Mouse (Mus musculus) myocyte (in vitro differentiated cells): ENCODE measurements around the gene Alpk3.

Source experiments
- MAX ChIP-seq: IDR thresholded peaks from one replicate; pipeline ENCODE4 v1.6.1; 2011; ENCODE audit warnings: low read depth, mild to moderate bottlenecking, control low read depth
- POLR2A ChIP-seq: IDR thresholded peaks from one replicate; pipeline ENCODE4 v1.6.1; 2011; ENCODE audit warnings: low read depth, mild to moderate bottlenecking, control low read depth, moderate library complexity; ENCODE audit not compliant: insufficient read length
- TCF12 ChIP-seq: IDR thresholded peaks from one replicate; pipeline ENCODE4 v1.6.1; 2011; ENCODE audit warnings: mild to moderate bottlenecking, control low read depth; ENCODE audit not compliant: poor library complexity, insufficient read depth, severe bottlenecking
- TCF3 ChIP-seq: IDR thresholded peaks from one replicate; pipeline ENCODE4 v1.6.1; 2011; ENCODE audit warnings: low read depth, control low read depth; ENCODE audit not compliant: insufficient read length
- USF1 ChIP-seq: IDR thresholded peaks from one replicate; pipeline ENCODE4 v1.6.1; 2011; ENCODE audit warnings: low read depth, mild to moderate bottlenecking, control low read depth, moderate library complexity

DNA sequence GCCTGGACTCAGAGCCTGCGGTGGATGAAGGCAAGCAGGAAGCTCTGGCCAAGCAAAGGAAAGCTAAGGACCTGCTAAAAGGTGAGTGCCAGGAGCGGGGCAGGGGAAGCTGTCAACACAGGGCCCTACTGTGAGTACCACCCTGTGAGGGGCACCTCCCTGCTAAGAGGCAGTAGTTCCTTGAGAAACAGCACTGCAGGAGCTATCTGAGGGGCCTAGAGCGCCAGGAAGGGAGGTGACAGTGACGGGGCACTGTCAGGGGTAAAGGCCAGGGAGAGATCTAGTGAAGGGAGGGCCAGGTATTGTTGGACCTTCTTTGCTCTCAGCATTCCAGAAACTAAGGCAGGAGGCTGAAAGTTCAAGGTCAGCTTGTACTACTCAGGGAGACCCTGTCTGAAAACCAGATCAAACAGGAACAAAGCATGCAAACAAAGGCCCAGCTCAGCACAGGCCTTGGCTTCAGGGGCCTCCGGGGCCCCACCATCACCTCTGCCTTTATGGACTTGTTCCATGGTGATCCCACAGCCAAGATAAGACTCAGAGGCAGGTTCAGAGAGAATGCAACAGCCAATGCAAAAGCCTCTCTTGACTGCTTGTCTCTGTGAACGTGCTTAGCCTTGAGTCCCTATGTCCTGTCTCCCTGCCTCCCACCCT lies 36.8 kb downstream of the Alpk3 start:
- TF ChIP-seq USF1, result no peak
- TF ChIP-seq POLR2A, result no peak
- TF ChIP-seq MAX, result no peak
- TF ChIP-seq TCF12, result no peak
- TF ChIP-seq TCF3, result no peak
